Mouse (Mus musculus) hindbrain, embryonic 14.5 days (tissue): Measurements from ENCODE around the gene Fcrl6. TPM values are rescaled to one million over a fixed set of nuclear protein-coding genes. Genes with fewer than 3 reads are reported as not detected.

ENCODE experiments used
- ATAC-seq: fragments of 200-750 bp; cut with Nextera tagmentation; 2 replicates; pipeline ENCODE4 v1.8.0; 2017; ENCODE audit warnings: moderate number of reproducible peaks, mild to moderate bottlenecking, moderate TSS enrichment, moderate library complexity; ENCODE audit not compliant: low FRiP score
- DNase-seq: peaks from one replicate; pipeline ENCODE4 v3.0.0-alpha.2; 2015; ENCODE audit warnings: low spot score
- H3K27ac ChIP-seq: fragments of 300-500 bp; sonication (generic); 2 replicates; pipeline ENCODE4 v1.5.1; 2014; ENCODE audit warnings: mild to moderate bottlenecking, moderate library complexity
- H3K27me3 ChIP-seq: fragments of 300-500 bp; sonication (generic); 2 replicates; pipeline ENCODE4 v1.6.1; 2014; ENCODE audit warnings: mild to moderate bottlenecking, low read length, mixed read lengths; ENCODE audit not compliant: control insufficient read depth, insufficient read depth
- H3K36me3 ChIP-seq: fragments of 300-500 bp; sonication (generic); replicated peaks from 2 replicates; pipeline ENCODE4 v1.6.1; 2014; ENCODE audit not compliant: control insufficient read depth, insufficient read depth
- H3K4me1 ChIP-seq: fragments of 300-500 bp; sonication (generic); replicated peaks from 2 replicates; pipeline ENCODE4 v1.6.1; 2014; ENCODE audit warnings: antibody characterized with exemption, low read length, mixed read lengths; ENCODE audit not compliant: control insufficient read depth, insufficient read depth
- H3K4me2 ChIP-seq: fragments of 300-500 bp; sonication (generic); replicated peaks from 2 replicates; pipeline ENCODE4 v1.6.1; 2014; ENCODE audit warnings: mild to moderate bottlenecking, moderate library complexity
- H3K4me3 ChIP-seq: fragments of 300-500 bp; sonication (generic); replicated peaks from 2 replicates; pipeline ENCODE4 v1.5.1; 2014; ENCODE audit warnings: mild to moderate bottlenecking, low read length
- H3K9ac ChIP-seq: fragments of 300-500 bp; sonication (generic); 2 replicates; pipeline ENCODE4 v1.6.1; 2014
- H3K9me3 ChIP-seq: fragments of 300-500 bp; sonication (generic); 2 replicates; pipeline ENCODE4 v1.6.1; 2016; ENCODE audit warnings: low read length; ENCODE audit not compliant: control insufficient read depth
- WGBS: fragments of 180-500 bp; shearing (Covaris S2); extraction: QIAGEN DNeasy Blood & Tissue Kit; methylation state at CpG from one replicate; pipeline ENCODE4 v1.1.7; 2014; 5-methylcytosine and 5-hydroxymethylcytosine counted together
- polyA plus RNA-seq: library from polyadenylated mRNA; unstranded; fragments of >200 nt; fragmentation: Nextera tagmentation; extraction: Ambion mirVana; gene quantifications from 2 replicates; pipeline ENCODE4 v1.2.1, GENCODE M21; 2014

Gene Fcrl6
- 0.10 and 0.19 TPM in 2 replicates for polyA plus RNA-seq

GRCm38 (mm10) chr1:172602326-172602725 is at the start of gene Fcrl6:
Gene Fcrl6, minus strand, starts transcription at chr1:172602551.
- 81% methylated on average over 1 of the region's 1 CpGs for WGBS
- no peak within 1 kb of the TSS for H3K9ac ChIP-seq
- H3K36me3 ChIP-seq: no peaks in the 10 kb centered on the region
- no peaks in the 10 kb centered on the region for H3K9me3 ChIP-seq
- no peak within 1 kb of the TSS for H3K4me2 ChIP-seq
- ATAC-seq (no peak), DNase-seq (no peak)
- no peak within 1 kb of the TSS for H3K27ac ChIP-seq
- no peaks in the 10 kb centered on the region for H3K27me3 ChIP-seq
- H3K4me1 ChIP-seq: no peaks in the 10 kb centered on the region
- H3K4me3 ChIP-seq: no peak within 1 kb of the TSS

GRCm38 (mm10) chr1:172651288-172651987 is 49.1 kb upstream of the Fcrl6 start:
- no peak overlapping the region for H3K9ac ChIP-seq

GRCm38 (mm10) chr1:172650519-172651287 is 48.4 kb upstream of the Fcrl6 start:
- Histone ChIP-seq H3K9me3 (no peaks in the 10 kb centered on the region), H3K9ac (no peak overlapping the region), H3K4me2 (no peak overlapping the region), H3K27me3 (no peaks in the 10 kb centered on the region), H3K4me1 (no peaks in the 10 kb centered on the region), H3K27ac (no peak overlapping the region), H3K4me3 (no peak overlapping the region), H3K36me3 (no peaks in the 10 kb centered on the region)
- 66% methylated on average over 8 of the region's 8 CpGs for WGBS
- ATAC-seq: no peak
- no peak for DNase-seq

More at GRCm38 (mm10) chr1:172651288-172651987, 49.1 kb upstream of the Fcrl6 start:
- no peaks in the 10 kb centered on the region for H3K4me1 ChIP-seq
- H3K27ac ChIP-seq: no peak overlapping the region
- no peak overlapping the region for H3K4me2 ChIP-seq
- H3K9me3 ChIP-seq: no peaks in the 10 kb centered on the region
- WGBS: 90% methylated on average over 10 of the region's 10 CpGs
- no peaks in the 10 kb centered on the region for H3K36me3 ChIP-seq
- H3K27me3 ChIP-seq: no peaks in the 10 kb centered on the region
- ATAC-seq (no peak), DNase-seq (no peak)
- H3K4me3 ChIP-seq: no peak overlapping the region

- 90% methylated on average over 9 of the region's 9 CpGs for WGBS
- H3K4me1 ChIP-seq: no peaks in the 10 kb centered on the region
These were observed 47.0 kb upstream of the Fcrl6 start for GRCm38 (mm10) chr1:172649396-172649795.

GRCm38 (mm10) chr1:172647236-172647635 is 44.9 kb upstream of the Fcrl6 start:
- DNase-seq (no peak), ATAC-seq (no peak)
- WGBS: 61% methylated on average over 4 of the region's 4 CpGs

More at GRCm38 (mm10) chr1:172649396-172649795, 47.0 kb upstream of the Fcrl6 start:
- no peak overlapping the region for H3K4me2 ChIP-seq
- H3K27me3 ChIP-seq: no peaks in the 10 kb centered on the region
- H3K4me3 ChIP-seq: no peak overlapping the region
- no peaks in the 10 kb centered on the region for H3K9me3 ChIP-seq
- no peak for DNase-seq
- no peak overlapping the region for H3K27ac ChIP-seq
- H3K36me3 ChIP-seq: no peaks in the 10 kb centered on the region
- no peak overlapping the region for H3K9ac ChIP-seq
- no peak for ATAC-seq

GRCm38 (mm10) chr1:172638781-172639180 is 36.4 kb upstream of the Fcrl6 start:
- ATAC-seq (no peak), DNase-seq (no peak)
- no peaks in the 10 kb centered on the region for H3K9me3 ChIP-seq
- H3K27me3 ChIP-seq: no peaks in the 10 kb centered on the region
- no peak overlapping the region for H3K4me2 ChIP-seq
- H3K4me1 ChIP-seq: no peaks in the 10 kb centered on the region
- no peak overlapping the region for H3K27ac ChIP-seq
- no peak overlapping the region for H3K4me3 ChIP-seq
- no peaks in the 10 kb centered on the region for H3K36me3 ChIP-seq
- no peak overlapping the region for H3K9ac ChIP-seq
- 74% methylated on average over 2 of the region's 2 CpGs for WGBS

More at GRCm38 (mm10) chr1:172647236-172647635, 44.9 kb upstream of the Fcrl6 start:
- H3K27ac ChIP-seq: no peak overlapping the region
- no peak overlapping the region for H3K9ac ChIP-seq
- no peaks in the 10 kb centered on the region for H3K9me3 ChIP-seq
- H3K27me3 ChIP-seq: no peaks in the 10 kb centered on the region
- H3K36me3 ChIP-seq: no peaks in the 10 kb centered on the region
- H3K4me3 ChIP-seq: no peak overlapping the region
- no peak overlapping the region for H3K4me2 ChIP-seq
- no peaks in the 10 kb centered on the region for H3K4me1 ChIP-seq

GRCm38 (mm10) chr1:172637801-172638200 is 35.5 kb upstream of the Fcrl6 start:
- Histone ChIP-seq H3K4me1 (no peaks in the 10 kb centered on the region), H3K4me2 (no peak overlapping the region), H3K4me3 (no peak overlapping the region), H3K9ac (no peak overlapping the region), H3K27ac (no peak overlapping the region), H3K9me3 (no peaks in the 10 kb centered on the region), H3K27me3 (no peaks in the 10 kb centered on the region), H3K36me3 (no peaks in the 10 kb centered on the region)
- DNase-seq (no peak), ATAC-seq (no peak)
- WGBS: 81% methylated on average over 4 of the region's 4 CpGs

GRCm38 (mm10) chr1:172636266-172636665 is 33.9 kb upstream of the Fcrl6 start:
- WGBS: 95% methylated on average over 5 of the region's 5 CpGs

GRCm38 (mm10) chr1:172635258-172635657 is 32.9 kb upstream of the Fcrl6 start:
- Histone ChIP-seq H3K9ac (no peak overlapping the region), H3K27ac (no peak overlapping the region), H3K9me3 (no peaks in the 10 kb centered on the region), H3K4me2 (no peak overlapping the region), H3K4me3 (no peak overlapping the region), H3K27me3 (no peaks in the 10 kb centered on the region), H3K36me3 (no peaks in the 10 kb centered on the region), H3K4me1 (no peaks in the 10 kb centered on the region)
- DNase-seq (no peak), ATAC-seq (no peak)
- WGBS: 56% methylated on average over 4 of the region's 4 CpGs

More at GRCm38 (mm10) chr1:172636266-172636665, 33.9 kb upstream of the Fcrl6 start:
- no peak overlapping the region for H3K27ac ChIP-seq
- no peak overlapping the region for H3K9ac ChIP-seq
- H3K36me3 ChIP-seq: no peaks in the 10 kb centered on the region
- no peaks in the 10 kb centered on the region for H3K27me3 ChIP-seq
- DNase-seq (no peak), ATAC-seq (no peak)
- no peak overlapping the region for H3K4me2 ChIP-seq
- H3K4me3 ChIP-seq: no peak overlapping the region
- no peaks in the 10 kb centered on the region for H3K9me3 ChIP-seq
- no peaks in the 10 kb centered on the region for H3K4me1 ChIP-seq
